12 mouse cellular contexts compared by ENCODE assay signal in the genomic region with DNA sequence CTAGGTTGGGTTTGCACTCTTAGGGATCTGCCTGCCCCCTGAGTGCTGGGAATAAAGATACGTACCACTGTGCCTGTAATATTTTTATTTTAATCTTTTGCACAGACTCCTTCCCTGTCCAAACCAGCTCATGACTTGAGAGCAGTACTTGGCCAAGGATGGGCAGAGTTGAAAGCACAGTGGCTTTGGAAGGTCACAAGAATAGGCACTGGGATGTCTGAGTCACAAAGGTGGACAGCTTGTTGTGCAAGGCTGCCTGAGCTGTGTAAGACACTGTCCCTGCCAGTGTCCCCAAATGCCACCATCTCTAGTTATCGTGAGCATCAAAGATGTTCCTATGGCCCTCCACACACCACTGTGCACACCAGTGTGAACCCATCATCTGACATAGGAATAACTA.
"Had no signal": no experiment of that assay in that cellular context is flagged by ENCODE, and none has a peak within 500 bp of the region (broad histone marks: within the 10 kb centered on the region; RNA-seq: fewer than 3 reads in every experiment).

No protein-coding gene starts in this region.

- DNase-seq: lung, embryonic 14.5 days; lung, postnatal 10 days; lung, postnatal 4 days; midbrain, embryonic 14.5 days; retina, postnatal 1 day; right cerebral cortex, adult 18-20 months; right cerebral cortex, postnatal 25 days; right cerebral cortex, postnatal 4 days; spleen, adult 18-20 months; thymus, adult 18-20 months; thymus, postnatal 14 days; thymus, postnatal 36 days had no signal
